Mouse (Mus musculus) heart, embryonic 16.5 days (tissue): Measurements from ENCODE around the gene Nat10. TPM values are rescaled to one million over a fixed set of nuclear protein-coding genes. Genes with fewer than 3 reads are reported as not detected.

ENCODE experiments used
- ATAC-seq: fragments of 200-750 bp; cut with Nextera tagmentation; replicated peaks from 2 replicates; pipeline ENCODE4 v1.8.0; 2017; ENCODE audit warnings: moderate number of reproducible peaks; ENCODE audit not compliant: insufficient read depth, low FRiP score; ENCODE audit errors: extremely low read depth
- H3K27ac ChIP-seq: fragments of 300-500 bp; sonication (generic); 2 replicates; pipeline ENCODE4 v1.5.1; 2014; ENCODE audit warnings: mild to moderate bottlenecking, low read length, control low read depth, moderate library complexity
- H3K27me3 ChIP-seq: fragments of 300-500 bp; sonication (generic); 2 replicates; pipeline ENCODE4 v1.6.1; 2014; ENCODE audit warnings: low read length, mixed read lengths; ENCODE audit not compliant: control insufficient read depth, insufficient read depth
- H3K36me3 ChIP-seq: fragments of 300-500 bp; sonication (generic); 2 replicates; pipeline ENCODE4 v1.6.1; 2014; ENCODE audit not compliant: control insufficient read depth, insufficient read depth
- H3K4me1 ChIP-seq: fragments of 300-500 bp; sonication (generic); 2 replicates; pipeline ENCODE4 v1.6.1; 2014; ENCODE audit warnings: low read length, mixed read lengths; ENCODE audit not compliant: control insufficient read depth, insufficient read depth
- H3K4me2 ChIP-seq: fragments of 300-500 bp; sonication (generic); 2 replicates; pipeline ENCODE4 v1.6.1; 2014; ENCODE audit warnings: low read depth, mild to moderate bottlenecking, control low read depth, low read length
- H3K4me3 ChIP-seq: fragments of 300-500 bp; sonication (generic); 2 replicates; pipeline ENCODE4 v1.5.1; 2014; ENCODE audit warnings: mild to moderate bottlenecking, control low read depth, low read length
- H3K9ac ChIP-seq: fragments of 300-500 bp; sonication (generic); 2 replicates; pipeline ENCODE4 v1.6.1; 2014; ENCODE audit warnings: low read length, control low read depth
- H3K9me3 ChIP-seq: fragments of 300-500 bp; sonication (generic); replicated peaks from 2 replicates; pipeline ENCODE4 v1.6.1; 2016; ENCODE audit warnings: low read length; ENCODE audit not compliant: control insufficient read depth
- WGBS: fragments of 180-500 bp; shearing (Covaris S2); extraction: QIAGEN DNeasy Blood & Tissue Kit; methylation state at CpG from one replicate; pipeline ENCODE4 v1.1.7; 2014; 5-methylcytosine and 5-hydroxymethylcytosine counted together
- polyA plus RNA-seq: library from polyadenylated mRNA; unstranded; fragments of >200 nt; fragmentation: Nextera tagmentation; extraction: Ambion mirVana; gene quantifications from 2 replicates; pipeline ENCODE4 v1.2.1, GENCODE M21; 2015

Gene Nat10
- 16.2 and 16.5 TPM in 2 replicates for polyA plus RNA-seq

DNA sequence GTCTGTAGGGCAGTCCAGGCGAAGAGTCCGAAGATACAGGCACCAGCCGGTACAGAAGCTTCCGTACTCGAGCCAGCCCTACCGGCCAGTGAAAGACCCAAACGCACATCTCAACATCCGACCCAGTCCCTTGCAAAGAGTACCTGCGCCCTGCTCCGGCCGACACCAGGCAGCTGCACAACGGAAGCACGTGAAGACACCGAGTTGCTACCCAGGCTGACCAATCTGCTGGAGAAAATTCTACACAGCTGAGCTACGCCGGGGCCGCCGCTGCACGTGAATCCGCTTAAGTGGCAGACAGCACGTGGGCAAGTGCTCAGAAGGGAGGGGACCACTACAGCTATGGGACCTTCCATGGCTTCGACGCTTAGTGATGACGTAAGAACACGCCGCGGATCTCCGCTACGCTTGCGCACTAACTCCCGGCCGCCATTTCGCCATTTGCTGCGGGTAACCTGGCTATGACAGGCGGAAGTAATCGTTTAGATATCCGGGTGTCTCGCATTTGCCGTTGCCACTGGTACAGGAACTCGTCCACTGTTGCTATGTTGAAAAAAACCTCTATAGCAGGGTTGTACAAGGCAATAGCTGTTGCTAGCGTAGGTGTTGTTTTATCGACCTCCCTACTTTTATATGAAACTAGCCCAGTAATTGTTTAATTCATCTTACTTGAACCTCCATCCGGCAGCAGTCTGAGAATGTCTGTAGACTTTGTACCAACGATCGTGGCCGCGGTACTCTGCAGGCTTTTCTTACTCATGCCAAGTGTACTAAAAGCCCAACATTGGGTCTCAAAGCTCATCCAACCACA, at the start of gene Nat10:
Nat10 (minus strand) TSS at position 365 of the 811 bp plus-strand sequence.
- Histone ChIP-seq H3K4me2 (peak within 1 kb of the TSS; percentile 77), H3K4me3 (peak within 1 kb of the TSS; percentile 92), H3K9ac (peak within 1 kb of the TSS; percentile 76), H3K27me3 (no peaks in the 10 kb centered on the region), H3K36me3 (peaks cover 8% of the 10 kb centered on the region), H3K4me1 (peaks cover 7% of the 10 kb centered on the region; the same call in 1 of the 2 replicates), H3K9me3 (no peaks in the 10 kb centered on the region), H3K27ac (peak within 1 kb of the TSS; percentile 87)
- under 1% methylated on average over 47 of the region's 47 CpGs for WGBS
- peak; percentile 97 for ATAC-seq

GRCm38 (mm10) chr2:103810412-103810811, 49.3 kb upstream of the Nat10 start:
- H3K4me1 ChIP-seq, result no peaks in the 10 kb centered on the region
- no peak overlapping the region for H3K4me3 ChIP-seq
- no peaks in the 10 kb centered on the region for H3K9me3 ChIP-seq
- WGBS, result 77% methylated on average over 6 of the region's 6 CpGs
- H3K27ac ChIP-seq, result no peak overlapping the region
- ATAC-seq, result no peak
- H3K4me2 ChIP-seq, result no peak overlapping the region
- H3K27me3 ChIP-seq, result no peaks in the 10 kb centered on the region
- H3K9ac ChIP-seq, result no peak overlapping the region
- no peaks in the 10 kb centered on the region for H3K36me3 ChIP-seq

- no peak overlapping the region for H3K9ac ChIP-seq
- no peaks in the 10 kb centered on the region for H3K9me3 ChIP-seq
- H3K27me3 ChIP-seq, result no peaks in the 10 kb centered on the region
- no peak for ATAC-seq
- H3K36me3 ChIP-seq, result no peaks in the 10 kb centered on the region
- no peaks in the 10 kb centered on the region for H3K4me1 ChIP-seq
- H3K27ac ChIP-seq, result no peak overlapping the region
- H3K4me2 ChIP-seq, result no peak overlapping the region
- H3K4me3 ChIP-seq, result no peak overlapping the region
Observed at GRCm38 (mm10) chr2:103808466-103808865, 47.4 kb upstream of the Nat10 start.

DNA sequence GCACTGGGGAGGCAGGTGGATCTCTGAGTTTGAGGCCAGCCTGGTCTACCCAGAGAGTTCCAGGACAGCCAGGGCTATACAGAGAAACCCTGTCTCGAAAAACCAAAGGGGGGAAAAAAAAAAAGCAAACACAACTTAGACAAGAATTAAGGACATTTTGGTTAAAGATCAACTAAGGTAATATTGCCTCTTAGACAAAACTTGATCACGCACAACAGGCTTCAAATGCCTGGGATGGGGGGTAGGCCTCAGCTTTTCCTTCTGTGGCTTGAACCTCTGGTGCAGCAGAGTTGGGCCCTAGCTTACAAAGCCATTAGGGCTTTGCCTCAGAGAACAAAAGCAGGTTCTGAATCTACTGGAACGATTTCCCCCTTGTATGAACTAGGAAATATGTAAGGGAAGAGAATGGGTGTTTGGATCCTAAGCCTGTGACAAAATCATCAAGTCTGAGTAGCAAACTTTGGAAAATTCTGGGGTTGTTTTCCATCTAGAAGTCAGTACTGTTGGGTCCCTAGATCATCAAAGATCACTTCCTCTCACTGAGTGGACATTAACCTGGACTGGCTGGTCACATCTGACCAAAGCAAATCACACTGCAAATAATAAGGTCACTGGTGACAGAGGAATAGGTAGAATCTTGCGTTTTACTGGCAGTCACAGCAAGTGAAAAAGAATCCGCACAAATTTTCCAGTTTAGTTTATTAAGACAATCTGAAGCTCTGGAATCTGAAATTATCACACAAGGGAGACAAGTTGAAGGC, 42.9 kb upstream of the Nat10 start:
- Histone ChIP-seq H3K36me3 (no peaks in the 10 kb centered on the region), H3K4me3 (no peak overlapping the region), H3K9me3 (no peaks in the 10 kb centered on the region), H3K4me2 (no peak overlapping the region), H3K27ac (no peak overlapping the region), H3K9ac (no peak overlapping the region), H3K27me3 (no peaks in the 10 kb centered on the region), H3K4me1 (0 out of 2 replicates have a peak, but pooled peaks cover 4% of the 10 kb centered on the region)
- ATAC-seq, result no peak
- WGBS, result 74% methylated on average over 5 of the region's 5 CpGs

DNA sequence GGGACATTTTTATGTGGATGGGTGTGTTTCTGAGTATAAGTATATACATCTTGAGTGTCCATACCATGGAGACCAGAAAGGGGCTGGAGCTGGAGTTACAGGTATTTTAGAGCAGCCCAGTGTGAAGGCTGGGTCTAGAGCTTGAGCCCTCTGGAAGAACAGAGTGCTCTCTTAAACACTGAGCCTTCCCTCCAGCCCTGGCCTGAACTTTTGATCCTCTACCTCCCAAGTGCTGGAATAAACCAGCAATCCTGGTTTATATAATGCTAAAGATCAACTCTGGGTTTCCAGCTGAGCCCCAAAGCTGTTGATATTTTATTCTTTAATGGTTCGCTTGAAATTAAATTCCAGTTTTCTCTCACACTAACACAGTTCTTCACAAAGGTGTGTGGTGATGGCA, 41.4 kb upstream of the Nat10 start:
- 85% methylated on average over 1 of the region's 1 CpGs for WGBS
- Histone ChIP-seq H3K27me3 (no peaks in the 10 kb centered on the region), H3K4me1 (peaks cover 9% of the 10 kb centered on the region; the same call in 1 of the 2 replicates)

GRCm38 (mm10) chr2:103797491-103798009, 36.5 kb upstream of the Nat10 start, which contains the start of gene Caprin1:
Gene Caprin1, minus strand, starts transcription at chr2:103797649.
- Histone ChIP-seq H3K27ac (peak within 1 kb of the TSS; percentile 100), H3K9ac (peak within 1 kb of the TSS; percentile 99), H3K4me3 (peak within 1 kb of the TSS; percentile 99), H3K4me2 (peak within 1 kb of the TSS; percentile 72), H3K4me1 (peaks cover 19% of the 10 kb centered on the region), H3K9me3 (no peaks in the 10 kb centered on the region), H3K36me3 (peaks cover 6% of the 10 kb centered on the region), H3K27me3 (no peaks in the 10 kb centered on the region)
- under 1% methylated on average over 33 of the region's 33 CpGs for WGBS
- peak; percentile 94 for ATAC-seq

More for the DNA sequence above, 41.4 kb upstream of the Nat10 start:
- no peak overlapping the region for H3K9ac ChIP-seq
- no peak overlapping the region for H3K4me3 ChIP-seq
- no peak for ATAC-seq
- H3K27ac ChIP-seq, result no peak overlapping the region
- H3K4me2 ChIP-seq, result no peak overlapping the region
- no peaks in the 10 kb centered on the region for H3K36me3 ChIP-seq
- H3K9me3 ChIP-seq, result no peaks in the 10 kb centered on the region

DNA sequence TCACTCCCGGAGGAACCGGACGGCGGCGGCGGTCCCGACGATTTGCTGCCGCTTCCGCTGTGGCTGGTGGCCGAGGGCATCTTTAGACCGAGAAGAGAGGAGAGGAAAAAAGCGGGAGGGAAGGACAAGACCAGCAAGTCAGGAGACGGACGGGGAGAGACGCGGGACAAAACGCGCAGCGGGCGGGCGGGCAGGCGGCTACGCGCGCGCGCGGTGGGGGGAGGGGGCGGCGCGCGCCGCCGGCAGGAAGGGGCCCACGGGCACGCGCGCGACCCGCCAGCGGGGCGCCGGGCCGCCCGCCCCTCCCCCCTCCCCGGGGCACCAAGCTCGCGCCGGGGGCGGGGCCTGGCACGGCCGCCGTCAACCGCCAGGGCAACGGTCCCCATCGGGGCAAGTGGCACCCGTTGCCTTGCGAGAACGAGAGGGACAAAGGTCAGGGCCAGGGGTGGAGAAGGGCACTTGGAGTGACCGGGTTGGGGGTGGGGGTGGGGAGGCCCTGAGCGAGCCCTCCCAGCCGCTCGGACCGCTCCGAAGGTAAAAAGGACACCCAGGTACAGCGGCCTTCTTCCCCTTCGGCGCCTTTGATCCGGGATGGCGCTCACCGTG, 35.9 kb upstream of the Nat10 start:
- H3K4me1 ChIP-seq, result peaks cover 22% of the 10 kb centered on the region
- H3K9ac ChIP-seq, result peak overlapping the region; percentile 99
- peak; percentile 62 for ATAC-seq
- H3K36me3 ChIP-seq, result peaks cover 6% of the 10 kb centered on the region
- no peaks in the 10 kb centered on the region for H3K9me3 ChIP-seq
- H3K27ac ChIP-seq, result peak overlapping the region; percentile 100
- peak overlapping the region; percentile 99 for H3K4me3 ChIP-seq
- H3K27me3 ChIP-seq, result no peaks in the 10 kb centered on the region
- WGBS, result 0% methylated on average over 33 of the region's 72 CpGs
- H3K4me2 ChIP-seq, result peak overlapping the region; percentile 72

DNA sequence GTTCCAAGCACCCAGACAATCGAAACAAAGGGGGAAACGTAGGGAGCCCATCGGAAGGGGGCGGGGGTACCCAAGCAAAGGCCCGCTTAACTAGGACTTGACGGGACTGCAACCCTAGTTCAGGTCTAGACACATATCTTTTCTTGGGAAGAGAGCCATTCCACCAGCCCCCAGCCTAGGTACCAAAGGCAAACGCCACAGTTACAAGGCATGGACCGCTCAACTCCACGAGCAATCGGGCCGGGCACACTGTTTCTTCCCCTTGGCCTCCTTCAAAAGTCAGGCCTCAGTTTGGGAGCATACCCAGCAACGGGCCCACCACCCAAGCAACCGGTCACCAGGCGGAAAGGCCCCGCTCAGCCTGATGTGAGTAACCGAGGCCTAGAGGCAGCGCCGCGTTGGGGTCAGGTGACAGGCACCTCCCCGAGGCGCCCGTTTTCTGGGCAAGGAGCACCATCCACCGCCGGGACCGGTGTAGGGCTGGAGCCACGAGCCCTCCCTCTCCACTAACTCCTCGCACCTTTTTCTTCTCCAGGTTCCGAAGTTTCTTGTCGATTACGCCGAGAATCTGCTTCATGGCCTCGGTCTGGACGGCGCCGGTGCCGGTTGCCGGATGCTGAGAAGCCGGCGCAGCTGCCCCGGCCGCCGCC, 35.3 kb upstream of the Nat10 start:
- Histone ChIP-seq H3K4me1 (peaks cover 22% of the 10 kb centered on the region), H3K4me2 (peak overlapping the region; percentile 72), H3K9me3 (no peaks in the 10 kb centered on the region), H3K4me3 (peak overlapping the region; percentile 99), H3K27ac (peak overlapping the region; percentile 100), H3K27me3 (no peaks in the 10 kb centered on the region), H3K36me3 (peaks cover 6% of the 10 kb centered on the region), H3K9ac (peak overlapping the region; percentile 99)
- peak; percentile 24 for ATAC-seq
- under 1% methylated on average over 42 of the region's 42 CpGs for WGBS
